Comparison of ENCODE assay signal across 8 mouse cellular contexts in genomic region chr4:48051086-48051673, GRCm38 (mm10). TPM values are rescaled to one million over a fixed set of nuclear protein-coding genes. Genes with fewer than 3 reads are reported as not detected.
DNase-seq lines count a peak whose midpoint lies in the region; ATAC-seq and TF ChIP-seq lines count a peak whose summit lies in the region.

No protein-coding gene starts in this region.

- no peak for DNase-seq in heart, adult 18-20 months
- no peak for DNase-seq in liver, embryonic 13.5 days
- no peak for DNase-seq in adrenal gland, postnatal 10 days
- no peak for DNase-seq in cerebellum, adult 9-11 months

- H3K4me2 ChIP-seq in heart, embryonic 11.5 days = peak overlapping the region; percentile 90
- peak overlapping the region; percentile 55 for H3K4me2 ChIP-seq in forebrain, embryonic 16.5 days (ENCODE audit: low read length)
- peak overlapping the region; percentile 47 for H3K4me2 ChIP-seq in liver, embryonic 13.5 days

- no peaks in the 10 kb centered on the region for H3K36me3 ChIP-seq in heart, embryonic 11.5 days (ENCODE audit: control insufficient read depth, insufficient read depth, low read length)
- no peaks in the 10 kb centered on the region for H3K36me3 ChIP-seq in E14TG2a.4 (ENCODE audit: insufficient read depth, low read length)
- no peaks in the 10 kb centered on the region for H3K36me3 ChIP-seq in forebrain, embryonic 16.5 days (ENCODE audit: control insufficient read depth, insufficient read depth)
- H3K36me3 ChIP-seq in liver, embryonic 13.5 days = no peaks in the 10 kb centered on the region

- H3K27me3 ChIP-seq in heart, embryonic 11.5 days (ENCODE audit: control insufficient read depth, insufficient read depth, low read length) = peaks cover 80% of the 10 kb centered on the region
- H3K27me3 ChIP-seq in E14TG2a.4 (ENCODE audit: insufficient read depth, low read length) = peaks cover 83% of the 10 kb centered on the region
- peaks cover 42% of the 10 kb centered on the region for H3K27me3 ChIP-seq in forebrain, embryonic 16.5 days (replicated peaks; ENCODE audit: control insufficient read depth, insufficient read depth, low read length)
- peaks cover 86% of the 10 kb centered on the region for H3K27me3 ChIP-seq in liver, embryonic 13.5 days

- peaks cover 22% of the 10 kb centered on the region for H3K4me1 ChIP-seq in heart, embryonic 11.5 days (ENCODE audit: control insufficient read depth, insufficient read depth, low read length)
- peaks cover 39% of the 10 kb centered on the region for H3K4me1 ChIP-seq in E14TG2a.4 (replicated peaks; ENCODE audit: low read depth, low read length)
- peaks cover 40% of the 10 kb centered on the region for H3K4me1 ChIP-seq in forebrain, embryonic 16.5 days (replicated peaks; ENCODE audit: control insufficient read depth, insufficient read depth, low read length)
- peaks cover 28% of the 10 kb centered on the region for H3K4me1 ChIP-seq in liver, embryonic 13.5 days (replicated peaks)

- H3K9me3 ChIP-seq in heart, embryonic 11.5 days (replicated peaks; ENCODE audit: control insufficient read depth, low read length) = no peaks in the 10 kb centered on the region
- H3K9me3 ChIP-seq in E14TG2a.4 (ENCODE audit: low read length) = no peaks in the 10 kb centered on the region; the same call in 1 of the 2 replicates
- no peaks in the 10 kb centered on the region for H3K9me3 ChIP-seq in forebrain, embryonic 16.5 days (ENCODE audit: control insufficient read depth, low read length)
- no peaks in the 10 kb centered on the region for H3K9me3 ChIP-seq in liver, embryonic 13.5 days (replicated peaks)

- no peak for TF ChIP-seq CTCF in E14TG2a.4 (conservative IDR thresholded peaks at IDR 0.05; ENCODE audit: low read length)

- WGBS in heart, embryonic 11.5 days (ENCODE audit: insufficient replicate concordance) = 7% methylated on average over 19 of the region's 19 CpGs
- 21% methylated on average over 19 of the region's 19 CpGs for WGBS in forebrain, embryonic 16.5 days
- WGBS in liver, embryonic 13.5 days (ENCODE audit: insufficient replicate concordance) = 13% methylated on average over 19 of the region's 19 CpGs

- 0 out of 2 replicates have a peak, but pooled peaks have one; percentile 24 for ATAC-seq in heart, embryonic 11.5 days (replicated peaks; ENCODE audit: insufficient number of reproducible peaks, low FRiP score, low TSS enrichment)
- no peak for ATAC-seq in forebrain, embryonic 16.5 days
- no peak for ATAC-seq in liver, embryonic 13.5 days (ENCODE audit: low read depth)
- no peak for ATAC-seq in cerebellum, adult (ENCODE audit: insufficient number of reproducible peaks, low FRiP score, low TSS enrichment)

- peak overlapping the region; percentile 51 for H3K4me3 ChIP-seq in heart, embryonic 11.5 days (ENCODE audit: low read depth, low read length)
- H3K4me3 ChIP-seq in E14TG2a.4 (replicated peaks; ENCODE audit: low read length) = peak overlapping the region; percentile 71
- H3K4me3 ChIP-seq in forebrain, embryonic 16.5 days (replicated peaks; ENCODE audit: low read length) = peak overlapping the region; percentile 39
- H3K4me3 ChIP-seq in liver, embryonic 13.5 days (replicated peaks) = peak overlapping the region; percentile 38; the same call in 1 of the 2 replicates

- peak overlapping the region; percentile 34; the same call in 1 of the 2 replicates for H3K9ac ChIP-seq in heart, embryonic 11.5 days (ENCODE audit: low read depth, low read length)
- H3K9ac ChIP-seq in forebrain, embryonic 16.5 days (replicated peaks; ENCODE audit: low read depth, low read length) = peak overlapping the region; percentile 54
- H3K9ac ChIP-seq in liver, embryonic 13.5 days = no peak overlapping the region

- no peak overlapping the region for H3K27ac ChIP-seq in heart, embryonic 11.5 days (ENCODE audit: low read depth, low read length)
- no peak overlapping the region for H3K27ac ChIP-seq in forebrain, embryonic 16.5 days (ENCODE audit: low read length)
- no peak overlapping the region for H3K27ac ChIP-seq in liver, embryonic 13.5 days

RNA-seq across cellular contexts. Expression of gene Nr4a3, which starts 6.2 kb away (rescaled TPM):
- polyA plus RNA-seq in heart, embryonic 11.5 days (2014; fragmentation: Nextera tagmentation; extraction: Ambion mirVana) = 0.17 TPM in 1 of 2 replicates, not detected in the other
- 1 to 10 TPM; 5.8 to 6.7 TPM for total RNA-seq in heart, adult 18-20 months (2021)
- 7.7 and 8.8 TPM in 2 replicates for polyA plus RNA-seq in forebrain, embryonic 16.5 days (2015; fragmentation: Nextera tagmentation; extraction: Ambion mirVana)
- not detected in 2 replicates for polyA plus RNA-seq in liver, embryonic 13.5 days (2015; fragmentation: Nextera tagmentation; extraction: Ambion mirVana)
- total RNA-seq in adrenal gland, postnatal 10 days (2021) = 10 to 100 TPM; 28.0 to 54.2 TPM
